Mouse (Mus musculus) midbrain, embryonic 10.5 days (tissue): Measurements from ENCODE around the gene Olfr237-ps1. TPM values are rescaled to one million over a fixed set of nuclear protein-coding genes. Genes with fewer than 3 reads are reported as not detected.
"Not testable (repeated sequence)": the region's sequence is repeated elsewhere in the genome, so short reads cannot be mapped to it uniquely, and the experiment has no call there.

ENCODE experiments used
- DNase-seq: peaks from one replicate; pipeline ENCODE4 v3.0.0-alpha.2; 2017; ENCODE audit warnings: low spot score
- H3K27ac ChIP-seq: fragments of 300-500 bp; sonication (generic); replicated peaks from 2 replicates; pipeline ENCODE4 v1.5.1; 2016; ENCODE audit warnings: mild to moderate bottlenecking
- H3K27me3 ChIP-seq: fragments of 300-500 bp; sonication (generic); 2 replicates; pipeline ENCODE4 v1.6.1; 2016; ENCODE audit warnings: low read depth, mild to moderate bottlenecking; ENCODE audit not compliant: poor library complexity, severe bottlenecking
- H3K36me3 ChIP-seq: fragments of 300-500 bp; sonication (generic); 2 replicates; pipeline ENCODE4 v1.6.1; 2016; ENCODE audit warnings: mild to moderate bottlenecking, moderate library complexity
- H3K4me1 ChIP-seq: fragments of 300-500 bp; sonication (generic); 2 replicates; pipeline ENCODE4 v1.6.1; 2016
- H3K4me3 ChIP-seq: fragments of 300-500 bp; sonication (generic); 2 replicates; pipeline ENCODE4 v1.5.1; 2016; ENCODE audit warnings: mild to moderate bottlenecking, moderate library complexity
- H3K9me3 ChIP-seq: fragments of 300-500 bp; sonication (generic); replicated peaks from 2 replicates; pipeline ENCODE4 v1.6.1; 2016; ENCODE audit warnings: mild to moderate bottlenecking
- WGBS: fragments of 180-500 bp; shearing (Covaris S2); methylation state at CpG from one replicate; pipeline ENCODE4 v1.1.7; 2016; 5-methylcytosine and 5-hydroxymethylcytosine counted together
- polyA plus RNA-seq: library from polyadenylated mRNA; unstranded; fragments of >200 nt; fragmentation: Nextera tagmentation; extraction: Ambion mirVana; gene quantifications from 2 replicates; pipeline ENCODE4 v1.2.1, GENCODE M21; 2016

Olfr237-ps1 gene
- not detected in 2 replicates for polyA plus RNA-seq

GRCm38 (mm10) chr6:43146267-43146666 is at the start of gene Olfr237-ps1:
Gene Olfr237-ps1 (plus strand): TSS chr6:43146567.
- not testable (repeated sequence) for H3K9me3 ChIP-seq, H3K27ac ChIP-seq, H3K36me3 ChIP-seq, H3K4me3 ChIP-seq, H3K27me3 ChIP-seq, H3K4me1 ChIP-seq, DNase-seq
- WGBS, result 84% methylated on average over 2 of the region's 2 CpGs

- H3K4me1 ChIP-seq, H3K4me3 ChIP-seq, H3K36me3 ChIP-seq, H3K27ac ChIP-seq, H3K9me3 ChIP-seq, DNase-seq, H3K27me3 ChIP-seq: not testable (repeated sequence)
- 88% methylated on average over 1 of the region's 1 CpGs for WGBS
Observed at GRCm38 (mm10) chr6:43106069-43106468, 40.3 kb upstream of the Olfr237-ps1 start, which contains the start of gene Olfr441. Gene Olfr441 (plus strand): TSS chr6:43106369.

- Histone ChIP-seq H3K9me3 (no peaks in the 10 kb centered on the region), H3K4me3 (no peak overlapping the region), H3K27me3 (no peaks in the 10 kb centered on the region), H3K4me1 (no peaks in the 10 kb centered on the region), H3K27ac (no peak overlapping the region), H3K36me3 (no peaks in the 10 kb centered on the region)
- no peak for DNase-seq
- WGBS, result 89% methylated on average over 1 of the region's 1 CpGs
Observed at GRCm38 (mm10) chr6:43159502-43159901, 13.1 kb downstream of the Olfr237-ps1 start.

GRCm38 (mm10) chr6:43162982-43163381 is 16.6 kb downstream of the Olfr237-ps1 start, which contains the start of gene Olfr437:
Gene Olfr437 (plus strand): TSS chr6:43163282.
- WGBS, result 82% methylated on average over 3 of the region's 3 CpGs
- Histone ChIP-seq H3K36me3 (no peaks in the 10 kb centered on the region), H3K27me3 (no peaks in the 10 kb centered on the region), H3K9me3 (no peaks in the 10 kb centered on the region), H3K27ac (no peak within 1 kb of the TSS), H3K4me1 (no peaks in the 10 kb centered on the region), H3K4me3 (no peak within 1 kb of the TSS)
- no peak for DNase-seq

GRCm38 (mm10) chr6:43167246-43167645 is 20.9 kb downstream of the Olfr237-ps1 start:
- Histone ChIP-seq H3K9me3 (no peaks in the 10 kb centered on the region), H3K27me3 (no peaks in the 10 kb centered on the region), H3K4me1 (no peaks in the 10 kb centered on the region), H3K4me3 (no peak overlapping the region), H3K27ac (no peak overlapping the region), H3K36me3 (no peaks in the 10 kb centered on the region)
- DNase-seq, result no peak
- WGBS, result 92% methylated on average over 4 of the region's 4 CpGs

GRCm38 (mm10) chr6:43171840-43172239 is 25.5 kb downstream of the Olfr237-ps1 start, which contains the start of gene Olfr13:
Gene Olfr13 (plus strand): TSS chr6:43172140.
- Histone ChIP-seq H3K9me3 (no peaks in the 10 kb centered on the region), H3K4me3 (no peak within 1 kb of the TSS), H3K27me3 (no peaks in the 10 kb centered on the region), H3K36me3 (no peaks in the 10 kb centered on the region), H3K4me1 (no peaks in the 10 kb centered on the region), H3K27ac (no peak within 1 kb of the TSS)
- WGBS, result 83% methylated on average over 4 of the region's 4 CpGs
- no peak for DNase-seq

GRCm38 (mm10) chr6:43178129-43178528 is 31.8 kb downstream of the Olfr237-ps1 start:
- H3K36me3 ChIP-seq, result no peaks in the 10 kb centered on the region
- WGBS, result 74% methylated on average over 1 of the region's 1 CpGs
- no peak overlapping the region for H3K27ac ChIP-seq
- H3K9me3 ChIP-seq, result no peaks in the 10 kb centered on the region
- no peaks in the 10 kb centered on the region for H3K4me1 ChIP-seq
- no peak for DNase-seq
- H3K4me3 ChIP-seq, result no peak overlapping the region
- no peaks in the 10 kb centered on the region for H3K27me3 ChIP-seq

GRCm38 (mm10) chr6:43178584-43179501 is 32.5 kb downstream of the Olfr237-ps1 start:
- no peaks in the 10 kb centered on the region for H3K9me3 ChIP-seq
- DNase-seq, result no peak
- H3K27ac ChIP-seq, result no peak overlapping the region
- H3K36me3 ChIP-seq, result no peaks in the 10 kb centered on the region
- WGBS, result 76% methylated on average over 6 of the region's 6 CpGs
- no peaks in the 10 kb centered on the region for H3K27me3 ChIP-seq
- no peak overlapping the region for H3K4me3 ChIP-seq
- no peaks in the 10 kb centered on the region for H3K4me1 ChIP-seq

- WGBS, result 93% methylated on average over 3 of the region's 3 CpGs
Observed at GRCm38 (mm10) chr6:43190986-43191385, 44.6 kb downstream of the Olfr237-ps1 start.

GRCm38 (mm10) chr6:43196781-43197180 is 50.4 kb downstream of the Olfr237-ps1 start, which contains the start of gene Olfr435:
Gene Olfr435 (plus strand): TSS chr6:43197146.
- Histone ChIP-seq H3K4me3 (no peak within 1 kb of the TSS), H3K9me3 (no peaks in the 10 kb centered on the region), H3K4me1 (no peaks in the 10 kb centered on the region), H3K36me3 (no peaks in the 10 kb centered on the region), H3K27ac (no peak within 1 kb of the TSS), H3K27me3 (no peaks in the 10 kb centered on the region)
- DNase-seq, result no peak

More at GRCm38 (mm10) chr6:43190986-43191385, 44.6 kb downstream of the Olfr237-ps1 start:
- no peak overlapping the region for H3K4me3 ChIP-seq
- no peaks in the 10 kb centered on the region for H3K36me3 ChIP-seq
- no peak overlapping the region for H3K27ac ChIP-seq
- H3K27me3 ChIP-seq, result no peaks in the 10 kb centered on the region
- H3K4me1 ChIP-seq, result no peaks in the 10 kb centered on the region
- no peaks in the 10 kb centered on the region for H3K9me3 ChIP-seq
- no peak for DNase-seq

- Histone ChIP-seq H3K27me3 (no peaks in the 10 kb centered on the region), H3K4me3 (no peak overlapping the region), H3K36me3 (no peaks in the 10 kb centered on the region), H3K9me3 (no peaks in the 10 kb centered on the region), H3K4me1 (no peaks in the 10 kb centered on the region), H3K27ac (no peak overlapping the region)
- 77% methylated on average over 3 of the region's 3 CpGs for WGBS
- no peak for DNase-seq
Observed at GRCm38 (mm10) chr6:43198094-43198493, 51.7 kb downstream of the Olfr237-ps1 start.

GRCm38 (mm10) chr6:43202786-43203185 is 56.4 kb downstream of the Olfr237-ps1 start:
- Histone ChIP-seq H3K9me3 (no peaks in the 10 kb centered on the region), H3K27ac (no peak overlapping the region), H3K4me3 (no peak overlapping the region), H3K27me3 (no peaks in the 10 kb centered on the region), H3K36me3 (no peaks in the 10 kb centered on the region), H3K4me1 (no peaks in the 10 kb centered on the region)
- DNase-seq, result no peak

- WGBS, result 53% methylated on average over 2 of the region's 2 CpGs
- Histone ChIP-seq H3K4me1 (no peaks in the 10 kb centered on the region), H3K9me3 (no peaks in the 10 kb centered on the region), H3K36me3 (no peaks in the 10 kb centered on the region), H3K4me3 (no peak overlapping the region), H3K27ac (no peak overlapping the region), H3K27me3 (no peaks in the 10 kb centered on the region)
- DNase-seq, result no peak
Observed at GRCm38 (mm10) chr6:43205355-43205754, 59.0 kb downstream of the Olfr237-ps1 start.
